Mouse (Mus musculus): ENCODE data around the gene Tmem223. TPM values are rescaled to one million over a fixed set of nuclear protein-coding genes. Genes with fewer than 3 reads are reported as not detected.

The Tmem223 gene
- polyA plus RNA-seq, 1 experiment from 2014 or later: 270 TPM

DNA sequence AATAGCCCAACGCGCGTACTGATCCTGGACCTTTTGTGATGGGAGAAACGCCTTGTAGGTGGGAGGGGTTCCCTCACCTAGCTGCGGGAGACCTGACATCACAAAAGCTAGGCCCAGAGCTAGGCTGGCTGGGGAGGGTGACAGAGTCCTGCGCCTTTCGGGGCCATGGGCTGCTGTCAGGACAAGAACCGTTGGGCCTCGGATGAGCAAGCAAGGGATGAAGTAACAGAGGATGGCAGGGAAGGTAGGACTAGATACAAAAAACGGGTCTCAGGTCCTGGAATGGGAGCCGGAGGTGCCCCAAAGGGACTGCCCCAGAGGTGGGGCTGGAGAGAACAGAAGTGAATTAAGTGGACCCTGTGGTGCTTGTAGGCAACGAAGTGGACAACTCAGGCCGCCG, 30.2 kb upstream of the Tmem223 start, which contains the start of gene 1700092M07Rik:
1700092M07Rik (plus strand) TSS at position 116 of the 400 bp plus-strand sequence.
- ATAC-seq (ENCODE audit: low FRiP score, low TSS enrichment) (no peak), DNase-seq (no peak)
- H3K4me1 ChIP-seq (ENCODE audit: control insufficient read depth, insufficient read depth, low read length): peaks cover 15% of the 10 kb centered on the region
- 62% methylated on average over 14 of the region's 14 CpGs for WGBS
- H3K36me3 ChIP-seq (ENCODE audit: control insufficient read depth, insufficient read depth, low read length): peaks cover 50% of the 10 kb centered on the region
- H3K4me3 ChIP-seq (replicated peaks; ENCODE audit: low read depth, low read length): peak within 1 kb of the TSS; percentile 74
- H3K9me3 ChIP-seq (ENCODE audit: control insufficient read depth, low read length): no peaks in the 10 kb centered on the region
- H3K4me2 ChIP-seq (ENCODE audit: low read length): peak within 1 kb of the TSS; percentile 56
- H3K9ac ChIP-seq (replicated peaks; ENCODE audit: low read length): peak within 1 kb of the TSS; percentile 56
- H3K27me3 ChIP-seq (ENCODE audit: control insufficient read depth, insufficient read depth, low read length): no peaks in the 10 kb centered on the region
- H3K27ac ChIP-seq (replicated peaks; ENCODE audit: low read depth, low read length): peak within 1 kb of the TSS; percentile 94

DNA sequence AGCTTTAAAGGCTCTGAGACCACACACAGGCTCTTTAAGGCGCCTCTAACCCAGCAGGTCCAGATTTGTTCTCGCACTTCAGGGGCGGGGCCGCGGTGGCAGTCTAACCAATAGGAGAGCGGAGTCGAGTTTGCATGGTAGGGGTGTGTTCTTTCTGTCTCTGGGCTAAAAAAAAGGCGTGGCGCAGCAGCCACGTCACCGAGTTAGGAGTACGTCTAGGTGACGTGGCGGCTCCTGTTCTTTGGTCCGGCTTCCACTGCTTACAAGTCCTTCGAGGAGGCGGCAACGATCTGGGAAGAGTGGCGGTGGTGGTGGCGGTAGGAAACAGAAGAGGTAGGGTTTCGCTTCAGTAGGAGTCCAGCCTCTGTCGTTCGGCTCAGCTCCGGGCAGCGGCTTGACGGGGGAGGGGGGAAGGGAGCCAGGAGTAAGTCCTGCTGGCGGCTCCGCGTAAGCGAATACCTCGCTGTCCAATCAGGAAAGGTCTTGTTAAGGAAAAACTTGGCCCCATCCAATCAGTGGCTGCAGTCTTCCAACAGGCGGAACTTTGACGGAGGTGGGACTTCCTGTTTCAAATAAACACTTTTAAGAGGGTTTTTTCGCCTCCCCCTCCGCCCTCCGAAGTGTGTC, 29.4 kb upstream of the Tmem223 start, which contains the start of gene Stx5a:
Stx5a (plus strand) TSS at position 171 of the 627 bp plus-strand sequence.
- Histone ChIP-seq H3K9me3 (ENCODE audit: control insufficient read depth, low read length) (no peaks in the 10 kb centered on the region), H3K36me3 (ENCODE audit: control insufficient read depth, insufficient read depth, low read length) (peaks cover 57% of the 10 kb centered on the region), H3K27ac (replicated peaks; ENCODE audit: low read depth, low read length) (peak within 1 kb of the TSS; percentile 94), H3K4me3 (replicated peaks; ENCODE audit: low read depth, low read length) (peak within 1 kb of the TSS; percentile 74), H3K27me3 (ENCODE audit: control insufficient read depth, insufficient read depth, low read length) (no peaks in the 10 kb centered on the region), H3K4me1 (ENCODE audit: control insufficient read depth, insufficient read depth, low read length) (peaks cover 15% of the 10 kb centered on the region), H3K9ac (replicated peaks; ENCODE audit: low read length) (peak within 1 kb of the TSS; percentile 71), H3K4me2 (ENCODE audit: low read length) (peak within 1 kb of the TSS; percentile 81)
- under 1% methylated on average over 36 of the region's 36 CpGs for WGBS
- ATAC-seq (ENCODE audit: low FRiP score, low TSS enrichment) (peak; percentile 99), DNase-seq (peak; percentile 97)

DNA sequence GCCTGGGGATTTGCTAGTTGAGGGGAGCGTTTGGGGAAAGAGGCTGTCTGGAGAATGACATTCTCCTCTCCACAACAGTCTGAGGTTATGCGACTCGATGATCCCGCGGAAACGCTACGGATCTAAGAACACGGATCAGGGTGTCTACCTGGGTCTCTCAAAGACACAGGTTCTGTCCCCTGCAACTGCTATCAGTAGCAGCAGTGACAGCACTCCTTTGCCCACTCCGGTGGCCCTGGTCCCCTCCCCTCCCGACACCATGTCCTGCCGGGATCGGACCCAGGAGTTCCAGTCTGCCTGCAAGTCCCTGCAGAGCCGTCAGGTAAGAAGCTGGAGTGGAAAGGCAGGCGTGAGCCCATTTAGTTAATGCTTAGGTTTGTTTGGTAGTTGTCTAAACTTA, 28.6 kb upstream of the Tmem223 start:
- DNase-seq (no peak), ATAC-seq (ENCODE audit: low FRiP score, low TSS enrichment) (no peak)
- H3K9me3 ChIP-seq (ENCODE audit: control insufficient read depth, low read length): no peaks in the 10 kb centered on the region
- peak overlapping the region; percentile 74 for H3K4me3 ChIP-seq (replicated peaks; ENCODE audit: low read depth, low read length)
- WGBS: 27% methylated on average over 14 of the region's 14 CpGs
- H3K9ac ChIP-seq (replicated peaks; ENCODE audit: low read length): peak overlapping the region; percentile 71
- peak overlapping the region; percentile 81 for H3K4me2 ChIP-seq (ENCODE audit: low read length)
- peaks cover 15% of the 10 kb centered on the region for H3K4me1 ChIP-seq (ENCODE audit: control insufficient read depth, insufficient read depth, low read length)
- no peaks in the 10 kb centered on the region for H3K27me3 ChIP-seq (ENCODE audit: control insufficient read depth, insufficient read depth, low read length)
- H3K27ac ChIP-seq (replicated peaks; ENCODE audit: low read depth, low read length): peak overlapping the region; percentile 94
- peaks cover 64% of the 10 kb centered on the region for H3K36me3 ChIP-seq (ENCODE audit: control insufficient read depth, insufficient read depth, low read length)

DNA sequence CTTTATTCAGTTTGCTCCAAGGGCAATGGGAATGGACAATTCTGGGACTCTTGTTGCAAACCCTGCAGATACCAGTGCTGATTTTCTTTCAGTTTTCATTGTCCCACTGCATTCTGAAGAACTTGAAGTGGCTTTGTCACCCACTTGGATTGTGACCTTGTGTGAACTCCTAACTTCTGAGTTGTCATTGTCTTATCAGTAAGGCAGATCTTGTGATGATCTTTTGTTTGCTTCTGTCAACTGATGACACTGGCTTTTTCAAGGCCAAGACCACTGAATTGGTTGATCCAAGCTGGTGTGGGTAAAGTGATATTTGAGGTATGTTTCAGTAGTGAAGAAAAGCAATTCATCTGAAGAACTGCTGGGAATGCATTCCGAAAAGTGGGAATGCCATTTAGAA, 25.4 kb upstream of the Tmem223 start:
- ATAC-seq (ENCODE audit: low FRiP score, low TSS enrichment) (no peak), DNase-seq (no peak)
- Histone ChIP-seq H3K36me3 (ENCODE audit: control insufficient read depth, insufficient read depth, low read length) (peaks cover 71% of the 10 kb centered on the region), H3K27ac (replicated peaks; ENCODE audit: low read depth, low read length) (no peak overlapping the region), H3K4me2 (ENCODE audit: low read length) (no peak overlapping the region), H3K9ac (replicated peaks; ENCODE audit: low read length) (no peak overlapping the region), H3K27me3 (ENCODE audit: control insufficient read depth, insufficient read depth, low read length) (no peaks in the 10 kb centered on the region), H3K4me3 (replicated peaks; ENCODE audit: low read depth, low read length) (no peak overlapping the region), H3K4me1 (ENCODE audit: control insufficient read depth, insufficient read depth, low read length) (peaks cover 15% of the 10 kb centered on the region), H3K9me3 (ENCODE audit: control insufficient read depth, low read length) (no peaks in the 10 kb centered on the region)
- 96% methylated on average over 1 of the region's 1 CpGs for WGBS

DNA sequence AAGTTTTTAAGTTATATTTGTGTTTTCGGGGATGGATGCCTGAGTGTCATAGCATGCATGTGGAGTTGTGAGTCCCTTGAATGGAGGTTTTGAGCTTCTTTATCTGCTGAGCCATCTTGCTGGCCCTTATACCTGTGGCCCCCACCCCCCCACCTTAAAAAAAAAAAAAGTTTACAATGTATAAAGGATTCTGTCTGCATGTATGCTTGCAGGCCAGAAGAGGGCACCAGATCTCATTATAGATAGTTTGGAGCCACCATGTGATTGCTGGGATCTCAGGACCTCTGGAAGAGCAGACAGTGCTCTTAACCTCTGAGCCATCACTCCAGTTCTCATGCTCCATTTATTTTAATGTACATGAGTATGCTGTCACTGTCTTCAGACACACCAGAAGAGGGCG, 23.4 kb upstream of the Tmem223 start:
- WGBS: 77% methylated on average over 2 of the region's 2 CpGs
- H3K9ac ChIP-seq (replicated peaks; ENCODE audit: low read length): no peak overlapping the region
- no peak overlapping the region for H3K4me3 ChIP-seq (replicated peaks; ENCODE audit: low read depth, low read length)
- no peaks in the 10 kb centered on the region for H3K9me3 ChIP-seq (ENCODE audit: control insufficient read depth, low read length)
- H3K27ac ChIP-seq (replicated peaks; ENCODE audit: low read depth, low read length): no peak overlapping the region
- H3K36me3 ChIP-seq (ENCODE audit: control insufficient read depth, insufficient read depth, low read length): peaks cover 87% of the 10 kb centered on the region
- H3K4me2 ChIP-seq (ENCODE audit: low read length): no peak overlapping the region
- peaks cover 4% of the 10 kb centered on the region; the same call in 1 of the 2 replicates for H3K4me1 ChIP-seq (ENCODE audit: control insufficient read depth, insufficient read depth, low read length)
- DNase-seq (peak; percentile 17), ATAC-seq (ENCODE audit: low FRiP score, low TSS enrichment) (no peak)
- H3K27me3 ChIP-seq (ENCODE audit: control insufficient read depth, insufficient read depth, low read length): no peaks in the 10 kb centered on the region

DNA sequence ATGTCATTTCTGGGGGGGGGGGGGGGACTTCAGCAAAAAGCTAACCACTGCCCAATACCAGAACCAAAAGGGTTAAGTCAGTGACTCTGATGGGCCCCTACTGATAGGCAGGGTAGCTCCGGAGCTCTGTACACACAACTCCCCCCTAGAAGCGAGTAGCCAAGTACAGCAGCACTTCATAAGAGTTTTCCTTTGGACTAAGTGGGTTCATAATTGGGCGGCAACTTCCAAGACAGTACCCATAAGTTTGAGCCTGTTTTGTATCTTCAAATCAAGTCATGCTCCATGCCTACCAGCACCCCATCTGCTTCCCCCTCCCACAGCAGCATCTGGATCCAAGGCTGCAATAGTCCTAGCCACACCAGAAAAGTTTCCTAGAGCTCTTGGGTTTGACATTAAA, 15.1 kb upstream of the Tmem223 start:
- 83% methylated on average over 3 of the region's 3 CpGs for WGBS
- no peak for ATAC-seq (ENCODE audit: low FRiP score, low TSS enrichment)
- peak overlapping the region; percentile 96; the same call in 1 of the 2 replicates for H3K4me3 ChIP-seq (replicated peaks; ENCODE audit: low read depth, low read length)

DNA sequence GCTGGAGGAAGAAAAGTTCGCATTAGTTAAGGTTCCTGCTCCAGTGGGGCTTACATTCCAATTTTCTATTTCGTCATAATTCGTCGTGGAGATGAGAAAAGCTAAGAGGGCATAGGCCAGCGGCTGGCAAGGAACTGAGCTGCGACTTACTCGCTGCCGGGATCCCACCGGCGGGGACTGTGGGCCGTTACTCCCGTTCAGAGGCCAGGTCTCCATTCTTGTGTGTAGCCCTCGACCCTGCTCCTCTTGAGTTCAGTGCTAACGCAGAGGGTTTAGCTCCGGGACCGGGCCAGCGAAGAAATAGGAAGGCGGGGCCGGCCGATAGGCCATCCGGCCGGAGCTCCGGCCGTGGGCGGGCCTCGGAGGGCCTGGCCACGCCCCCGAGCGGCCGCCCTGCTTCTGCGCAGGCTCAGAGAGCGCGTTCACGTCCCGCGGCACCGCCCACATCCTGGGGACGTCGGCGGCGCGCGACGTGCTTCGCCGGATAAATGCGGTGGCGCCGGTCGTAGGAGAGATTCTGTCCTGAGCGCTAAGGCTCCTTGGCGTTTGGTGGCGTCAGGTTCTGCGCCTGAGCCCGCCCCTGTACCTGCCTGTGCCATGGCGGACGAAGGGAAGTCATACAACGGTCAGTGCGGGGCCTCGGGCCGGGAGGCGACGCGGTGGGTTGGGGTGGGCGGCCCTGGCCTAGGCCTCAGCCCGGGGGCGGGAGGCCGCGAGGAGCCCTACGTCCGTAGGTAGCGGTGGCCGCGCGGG, 14.0 kb upstream of the Tmem223 start, which contains the start of gene Nxf1:
Nxf1 (plus strand) TSS at position 439 of the 753 bp plus-strand sequence.
- Histone ChIP-seq H3K36me3 (ENCODE audit: control insufficient read depth, insufficient read depth, low read length) (peaks cover 36% of the 10 kb centered on the region), H3K4me3 (replicated peaks; ENCODE audit: low read depth, low read length) (peak within 1 kb of the TSS; percentile 96), H3K4me1 (ENCODE audit: control insufficient read depth, insufficient read depth, low read length) (peaks cover 16% of the 10 kb centered on the region), H3K4me2 (ENCODE audit: low read length) (peak within 1 kb of the TSS; percentile 84), H3K27me3 (ENCODE audit: control insufficient read depth, insufficient read depth, low read length) (no peaks in the 10 kb centered on the region), H3K9ac (replicated peaks; ENCODE audit: low read length) (peak within 1 kb of the TSS; percentile 94), H3K9me3 (ENCODE audit: control insufficient read depth, low read length) (no peaks in the 10 kb centered on the region), H3K27ac (replicated peaks; ENCODE audit: low read depth, low read length) (peak within 1 kb of the TSS; percentile 87)
- DNase-seq (peak; percentile 98), ATAC-seq (ENCODE audit: low FRiP score, low TSS enrichment) (peak; percentile 95)
- under 1% methylated on average over 75 of the region's 75 CpGs for WGBS

More for the DNA sequence above, 15.1 kb upstream of the Tmem223 start:
- Histone ChIP-seq H3K4me1 (ENCODE audit: control insufficient read depth, insufficient read depth, low read length) (peaks cover 16% of the 10 kb centered on the region), H3K27ac (replicated peaks; ENCODE audit: low read depth, low read length) (no peak overlapping the region), H3K9ac (replicated peaks; ENCODE audit: low read length) (no peak overlapping the region), H3K27me3 (ENCODE audit: control insufficient read depth, insufficient read depth, low read length) (no peaks in the 10 kb centered on the region), H3K36me3 (ENCODE audit: control insufficient read depth, insufficient read depth, low read length) (peaks cover 47% of the 10 kb centered on the region), H3K4me2 (ENCODE audit: low read length) (peak overlapping the region; percentile 84), H3K9me3 (ENCODE audit: control insufficient read depth, low read length) (no peaks in the 10 kb centered on the region)
- DNase-seq: no peak

DNA sequence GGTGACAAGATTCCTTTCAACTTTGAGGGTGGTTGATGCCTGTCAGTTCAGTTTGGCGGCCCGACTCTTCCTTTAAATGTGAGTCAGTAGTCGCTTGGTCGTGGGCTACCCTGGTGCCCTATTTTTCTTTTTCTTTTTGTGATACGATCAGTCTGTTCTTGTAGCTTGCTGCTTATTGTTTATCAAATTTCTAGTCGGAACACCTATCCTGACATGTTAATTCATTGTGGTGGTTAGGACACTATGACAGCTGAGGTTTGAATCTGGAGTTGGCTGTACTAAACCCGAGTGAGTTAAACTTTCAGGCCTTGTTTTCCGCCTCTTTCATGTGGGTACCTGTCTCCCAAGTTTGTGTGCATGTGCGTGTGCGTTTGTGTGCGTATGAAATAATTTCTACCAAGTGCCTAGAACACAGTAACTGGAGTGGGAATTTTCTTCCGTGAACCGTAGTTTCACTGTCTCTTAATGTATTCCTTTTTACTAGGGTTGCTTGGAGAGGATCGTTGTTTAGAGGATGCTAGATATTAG, 13.3 kb upstream of the Tmem223 start:
- no peaks in the 10 kb centered on the region for H3K27me3 ChIP-seq (ENCODE audit: control insufficient read depth, insufficient read depth, low read length)
- peaks cover 34% of the 10 kb centered on the region for H3K36me3 ChIP-seq (ENCODE audit: control insufficient read depth, insufficient read depth, low read length)
- H3K4me3 ChIP-seq (replicated peaks; ENCODE audit: low read depth, low read length): peak overlapping the region; percentile 96
- WGBS: 6% methylated on average over 14 of the region's 14 CpGs
- ATAC-seq (ENCODE audit: low FRiP score, low TSS enrichment) (no peak), DNase-seq (no peak)
- H3K9ac ChIP-seq (replicated peaks; ENCODE audit: low read length): peak overlapping the region; percentile 94
- peaks cover 16% of the 10 kb centered on the region for H3K4me1 ChIP-seq (ENCODE audit: control insufficient read depth, insufficient read depth, low read length)
- H3K4me2 ChIP-seq (ENCODE audit: low read length): peak overlapping the region; percentile 84
- peak overlapping the region; percentile 87 for H3K27ac ChIP-seq (replicated peaks; ENCODE audit: low read depth, low read length)
- no peaks in the 10 kb centered on the region for H3K9me3 ChIP-seq (ENCODE audit: control insufficient read depth, low read length)

Data from midbrain, embryonic 14.5 days (tissue).